Mouse (Mus musculus): ENCODE measurements at regions not wholly inside any gene's neighbourhood (a gene's known extent, or its start where the extent isn't known, plus 50 kb on each side); places are given as distances from the start of the nearest gene placed in this dataset.

GRCm38 (mm10) chr2:171331529-171331928 is 599.9 kb downstream of the Dok5 start:
- TF ChIP-seq POLR2A (IDR thresholded peaks at IDR 0.05; ENCODE audit: insufficient read length, low read depth), result no peak
- TF ChIP-seq MAX (IDR thresholded peaks at IDR 0.05; ENCODE audit: low read depth), result no peak

Data from myocyte (in vitro differentiated cells).